Mouse (Mus musculus): ENCODE results near the gene Pdc. TPM values are rescaled to one million over a fixed set of nuclear protein-coding genes. Genes with fewer than 3 reads are reported as not detected.
A peak's percentile ranks its signal among the peaks of the same experiment; 100 is the strongest.
"Not testable (repeated sequence)": the region's sequence is repeated elsewhere in the genome, so short reads cannot be mapped to it uniquely, and the experiment has no call there.

Pdc gene
- total RNA-seq (2021): not detected

GRCm38 (mm10) chr1:150319205-150319604 is at the start of gene Pdc:
Gene Pdc, plus strand, starts transcription at chr1:150319417.
- DNase-seq: no peak

GRCm38 (mm10) chr1:150294051-150294450 is 25.2 kb upstream of the Pdc start:
- DNase-seq: not testable (repeated sequence)

GRCm38 (mm10) chr1:150307599-150307998 is 11.6 kb upstream of the Pdc start:
- peak in 1 of 2 experiments; percentile 4 for DNase-seq

- DNase-seq: no peak
These were observed 15.9 kb downstream of the Pdc start for GRCm38 (mm10) chr1:150335111-150335510.

- DNase-seq: no peak
These were observed 41.6 kb downstream of the Pdc start for GRCm38 (mm10) chr1:150360864-150361263.

GRCm38 (mm10) chr1:150372895-150373294 is 53.7 kb downstream of the Pdc start:
- DNase-seq: no peak

- DNase-seq: no peak
These were observed 55.0 kb downstream of the Pdc start for GRCm38 (mm10) chr1:150374247-150374646.

Other genes starting within 250 kb of the Pdc start
- 10 to 100 TPM; 17.1 to 18.8 TPM for gene Ptgs2, start 219.4 kb upstream of the Pdc start, total RNA-seq (2021)
- gene Tpr, start 73.4 kb downstream of the Pdc start, total RNA-seq (2021): 100 to 1,000 TPM; 104 to 106 TPM
- gene Odr4, start 73.7 kb downstream of the Pdc start, total RNA-seq (2021): 10 to 100 TPM; 55.9 to 60.3 TPM
- gene Prg4, start 146.7 kb downstream of the Pdc start, total RNA-seq (2021): 1 to 10 TPM in 1 of 2 experiments, under 1 TPM in 1; 0.45 to 2.8 TPM

All from layer of hippocampus, postnatal 36 days (tissue).